Mouse (Mus musculus) urinary bladder, postnatal 36 days (tissue): Measurements from ENCODE around the gene Hist1h2ac.
"Not testable (repeated sequence)": the region's sequence is repeated elsewhere in the genome, so short reads cannot be mapped to it uniquely, and the experiment has no call there.

ENCODE experiments used
- DNase-seq, 2 experiments: peaks; one replicate each; pipeline ENCODE4 v3.0.0; 2022; ENCODE audit warnings: low spot score in 2 of 2, mixed read lengths in 1 of 2

Hist1h2ac gene

GRCm38 (mm10) chr13:23700786-23701520, 17.2 kb upstream of the Hist1h2ac start:
- peak; percentile 50 to 69 for DNase-seq

GRCm38 (mm10) chr13:23699767-23700166, 16.0 kb upstream of the Hist1h2ac start:
- DNase-seq = no peak

- DNase-seq = no peak
Observed at GRCm38 (mm10) chr13:23698996-23699395, 15.2 kb upstream of the Hist1h2ac start.

GRCm38 (mm10) chr13:23698300-23698693, 14.5 kb upstream of the Hist1h2ac start, which contains the start of gene Hist1h4c:
Gene Hist1h4c (minus strand): TSS chr13:23698454.
- DNase-seq = peak; percentile 99 to 100

- DNase-seq = peak in 1 of 2 experiments; percentile 36
Observed at GRCm38 (mm10) chr13:23697491-23698299, 13.9 kb upstream of the Hist1h2ac start.

- DNase-seq = peak in 1 of 2 experiments; percentile 12
Observed at GRCm38 (mm10) chr13:23696061-23696474, 12.3 kb upstream of the Hist1h2ac start.

- no peak for DNase-seq
Observed at GRCm38 (mm10) chr13:23695514-23695913, 11.8 kb upstream of the Hist1h2ac start, which contains the start of gene Hist1h1t. Gene Hist1h1t (plus strand): TSS chr13:23695814.

GRCm38 (mm10) chr13:23694956-23695355, 11.2 kb upstream of the Hist1h2ac start:
- no peak for DNase-seq

GRCm38 (mm10) chr13:23693856-23694440, 10.2 kb upstream of the Hist1h2ac start:
- no peak for DNase-seq

GRCm38 (mm10) chr13:23689459-23689858, 5.7 kb upstream of the Hist1h2ac start:
- DNase-seq = no peak

- DNase-seq = no peak
Observed at GRCm38 (mm10) chr13:23688956-23689355, 5.2 kb upstream of the Hist1h2ac start.

GRCm38 (mm10) chr13:23687907-23688306, 4.2 kb upstream of the Hist1h2ac start:
- DNase-seq = no peak

- DNase-seq = no peak
Observed at GRCm38 (mm10) chr13:23687181-23687580, 3.4 kb upstream of the Hist1h2ac start.

- no peak for DNase-seq
Observed at GRCm38 (mm10) chr13:23685966-23686365, 2.2 kb upstream of the Hist1h2ac start.

- DNase-seq = no peak
Observed at GRCm38 (mm10) chr13:23685121-23685861, 1.5 kb upstream of the Hist1h2ac start.

GRCm38 (mm10) chr13:23684295-23684945, 672 bp upstream of the Hist1h2ac start:
- DNase-seq = peak in 1 of 2 experiments; percentile 35

- DNase-seq = not testable (repeated sequence)
Observed at GRCm38 (mm10) chr13:23682947-23683754, 597 bp downstream of the Hist1h2ac start.

- no peak for DNase-seq
Observed at GRCm38 (mm10) chr13:23682623-23682946, 1.2 kb downstream of the Hist1h2ac start.

GRCm38 (mm10) chr13:23681990-23682582, 1.7 kb downstream of the Hist1h2ac start:
- DNase-seq = no peak

GRCm38 (mm10) chr13:23662536-23662935, 21.2 kb downstream of the Hist1h2ac start:
- DNase-seq = no peak
